Mouse (Mus musculus) layer of hippocampus, adult 9-11 months (tissue): ENCODE results near the gene Lsm2.
"Not testable (repeated sequence)": the region's sequence is repeated elsewhere in the genome, so short reads cannot be mapped to it uniquely, and the experiment has no call there.

Experiments
- DNase-seq: peaks from one replicate; pipeline ENCODE4 v3.0.0; 2022

The Lsm2 gene

GRCm38 (mm10) chr17:34957291-34957690 is 24.4 kb upstream of the Lsm2 start:
- DNase-seq = not testable (repeated sequence)

GRCm38 (mm10) chr17:34957966-34958365 is 23.7 kb upstream of the Lsm2 start:
- DNase-seq = not testable (repeated sequence)

- DNase-seq = not testable (repeated sequence)
Measured at GRCm38 (mm10) chr17:34958734-34959129, 22.9 kb upstream of the Lsm2 start.

GRCm38 (mm10) chr17:34959130-34959778 is 22.4 kb upstream of the Lsm2 start, which contains the start of gene Hspa1b:
Gene Hspa1b (minus strand): TSS chr17:34959238.
- DNase-seq = peak; percentile 85

- DNase-seq = no peak
Measured at GRCm38 (mm10) chr17:34959881-34960515, 21.7 kb upstream of the Lsm2 start.

- DNase-seq = no peak
Measured at GRCm38 (mm10) chr17:34960702-34961493, 20.8 kb upstream of the Lsm2 start.

GRCm38 (mm10) chr17:34962125-34962524 is 19.5 kb upstream of the Lsm2 start:
- DNase-seq = no peak

- no peak for DNase-seq
Measured at GRCm38 (mm10) chr17:34962841-34963240, 18.8 kb upstream of the Lsm2 start.

GRCm38 (mm10) chr17:34964640-34965049 is 17.0 kb upstream of the Lsm2 start:
- no peak for DNase-seq

- no peak for DNase-seq
Measured at GRCm38 (mm10) chr17:34965627-34966026, 16.0 kb upstream of the Lsm2 start.

- not testable (repeated sequence) for DNase-seq
Measured at GRCm38 (mm10) chr17:34969822-34970221, 11.8 kb upstream of the Lsm2 start, which contains the start of gene Gm20481. Gene Gm20481 (plus strand): TSS chr17:34969912.

GRCm38 (mm10) chr17:34970850-34971249 is 10.8 kb upstream of the Lsm2 start:
- not testable (repeated sequence) for DNase-seq

- DNase-seq = not testable (repeated sequence)
Measured at GRCm38 (mm10) chr17:34971694-34972068, 10.0 kb upstream of the Lsm2 start.

- DNase-seq = peak; percentile 83
Measured at GRCm38 (mm10) chr17:34972069-34972749, 9.5 kb upstream of the Lsm2 start, which contains the start of the genes Hspa1a and Hspa1l. Gene Hspa1a (minus strand): TSS chr17:34972156. Gene Hspa1l (plus strand): TSS chr17:34972703.

GRCm38 (mm10) chr17:34975581-34976492 is 5.8 kb upstream of the Lsm2 start:
- no peak for DNase-seq

- no peak for DNase-seq
Measured at GRCm38 (mm10) chr17:34977000-34977399, 4.7 kb upstream of the Lsm2 start.

GRCm38 (mm10) chr17:34978239-34978638 is 3.4 kb upstream of the Lsm2 start:
- DNase-seq = no peak

- DNase-seq = no peak
Measured at GRCm38 (mm10) chr17:34979631-34980030, 2.0 kb upstream of the Lsm2 start.

GRCm38 (mm10) chr17:34980655-34981054 is 1.0 kb upstream of the Lsm2 start:
- peak; percentile 48 for DNase-seq

- DNase-seq = no peak
Measured at GRCm38 (mm10) chr17:34982328-34982727, 666 bp downstream of the Lsm2 start.

- DNase-seq = no peak
Measured at GRCm38 (mm10) chr17:34984218-34984617, 2.6 kb downstream of the Lsm2 start.

GRCm38 (mm10) chr17:34994751-34995150 is 13.1 kb downstream of the Lsm2 start:
- no peak for DNase-seq
